Mouse (Mus musculus) adrenal gland, postnatal 25 days (tissue): ENCODE data around the gene Izumo1. TPM values are rescaled to one million over a fixed set of nuclear protein-coding genes. Genes with fewer than 3 reads are reported as not detected.
A peak's percentile ranks its signal among the peaks of the same experiment; 100 is the strongest.

Experiments used
- DNase-seq: peaks from one replicate; pipeline ENCODE4 v3.0.0; 2021; ENCODE audit warnings: mixed read lengths
- total RNA-seq: library from RNA; stranded (reverse); gene quantifications from 2 replicates; pipeline ENCODE4 v1.2.3, GENCODE M21; 2021

The Izumo1 gene
- total RNA-seq, 1 experiment from 2014 or later = 0.36 TPM

DNA sequence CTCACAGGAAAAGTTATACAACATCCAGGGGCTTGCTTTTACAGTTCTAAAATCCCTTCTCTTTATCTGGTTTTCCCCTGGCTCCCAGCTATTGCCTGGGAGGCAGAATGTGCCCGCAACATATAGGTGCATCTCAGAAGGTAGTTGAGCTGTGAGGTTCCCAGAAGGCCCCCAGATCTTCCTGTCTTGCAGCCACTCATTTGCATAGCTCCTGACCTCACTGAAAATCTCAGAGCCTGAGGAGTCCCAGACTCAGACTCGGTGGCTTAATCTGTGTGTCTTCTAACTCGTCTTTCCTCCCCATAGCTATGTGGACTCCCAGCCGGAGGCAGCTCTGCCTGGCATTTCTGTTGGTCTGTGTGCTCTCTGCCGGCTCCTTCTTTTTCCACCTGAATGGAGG lies 3.3 kb upstream of the Izumo1 start:
- DNase-seq = no peak

DNA sequence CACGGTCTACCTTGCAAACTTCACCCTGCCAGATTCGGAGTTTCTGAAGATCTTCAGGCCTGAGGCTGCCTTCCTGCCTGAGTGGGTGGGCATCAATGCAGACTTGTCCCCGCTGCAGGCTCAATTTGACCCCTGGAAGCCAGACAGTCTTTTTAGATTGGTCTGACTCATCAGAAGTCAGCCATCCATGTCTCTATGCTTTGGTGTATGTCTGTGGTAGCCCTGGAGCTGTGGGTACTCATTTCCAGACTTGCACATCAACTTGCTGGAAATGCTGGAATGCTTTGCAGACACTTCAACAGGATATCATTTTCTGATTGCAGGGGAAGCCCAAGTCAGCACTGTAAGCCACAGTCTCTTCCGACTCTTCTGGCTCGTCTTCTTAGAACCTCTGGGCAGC lies 2.0 kb upstream of the Izumo1 start:
- DNase-seq = no peak

DNA sequence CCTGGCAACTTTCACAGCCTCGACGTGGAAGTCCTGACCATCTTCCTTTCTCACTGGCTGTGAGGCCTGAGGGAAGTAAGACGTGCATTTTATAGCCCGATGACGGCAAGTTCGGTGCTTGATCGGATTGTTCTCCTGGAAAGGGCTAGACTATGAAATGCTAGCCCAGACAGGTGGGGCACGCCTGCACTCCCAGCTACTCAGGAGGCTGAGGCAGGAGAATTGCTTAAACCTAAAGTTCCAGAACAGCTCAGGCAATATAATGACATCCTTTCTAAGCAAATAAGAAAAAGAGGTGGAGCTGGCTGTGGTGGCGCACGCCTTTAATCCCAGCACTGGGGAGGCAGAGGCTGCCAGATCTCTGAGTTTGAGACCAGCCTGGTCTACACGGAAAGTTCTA lies 1.9 kb downstream of the Izumo1 start:
- DNase-seq = no peak

GRCm38 (mm10) chr7:45624718-45625117 lies 3.1 kb downstream of the Izumo1 start:
- DNase-seq = no peak

DNA sequence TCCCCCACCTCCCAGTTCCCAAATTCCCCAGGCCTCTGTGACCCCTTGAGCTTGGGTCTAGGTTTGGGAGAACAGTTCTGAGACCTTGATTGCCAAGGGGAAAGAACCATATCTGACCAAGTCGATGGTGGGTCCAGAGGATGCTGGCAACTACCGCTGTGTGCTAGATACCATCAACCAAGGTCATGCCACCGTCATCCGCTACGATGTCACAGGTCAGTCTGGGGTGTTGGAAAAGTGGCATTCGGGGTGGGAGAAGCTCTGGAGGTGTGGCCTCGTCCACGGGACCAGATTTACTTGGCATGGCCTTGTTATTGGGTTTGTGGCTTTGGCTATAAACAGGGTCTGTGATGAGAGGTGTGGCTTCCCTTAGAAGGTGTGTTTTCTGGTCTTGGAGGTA lies 3.9 kb downstream of the Izumo1 start:
- no peak for DNase-seq

GRCm38 (mm10) chr7:45626571-45627076 lies 5.0 kb downstream of the Izumo1 start:
- no peak for DNase-seq

GRCm38 (mm10) chr7:45627261-45627660 lies 5.7 kb downstream of the Izumo1 start, which contains the start of gene Rasip1:
TSS of gene Rasip1 (plus strand) at chr7:45627488.
- no peak for DNase-seq

DNA sequence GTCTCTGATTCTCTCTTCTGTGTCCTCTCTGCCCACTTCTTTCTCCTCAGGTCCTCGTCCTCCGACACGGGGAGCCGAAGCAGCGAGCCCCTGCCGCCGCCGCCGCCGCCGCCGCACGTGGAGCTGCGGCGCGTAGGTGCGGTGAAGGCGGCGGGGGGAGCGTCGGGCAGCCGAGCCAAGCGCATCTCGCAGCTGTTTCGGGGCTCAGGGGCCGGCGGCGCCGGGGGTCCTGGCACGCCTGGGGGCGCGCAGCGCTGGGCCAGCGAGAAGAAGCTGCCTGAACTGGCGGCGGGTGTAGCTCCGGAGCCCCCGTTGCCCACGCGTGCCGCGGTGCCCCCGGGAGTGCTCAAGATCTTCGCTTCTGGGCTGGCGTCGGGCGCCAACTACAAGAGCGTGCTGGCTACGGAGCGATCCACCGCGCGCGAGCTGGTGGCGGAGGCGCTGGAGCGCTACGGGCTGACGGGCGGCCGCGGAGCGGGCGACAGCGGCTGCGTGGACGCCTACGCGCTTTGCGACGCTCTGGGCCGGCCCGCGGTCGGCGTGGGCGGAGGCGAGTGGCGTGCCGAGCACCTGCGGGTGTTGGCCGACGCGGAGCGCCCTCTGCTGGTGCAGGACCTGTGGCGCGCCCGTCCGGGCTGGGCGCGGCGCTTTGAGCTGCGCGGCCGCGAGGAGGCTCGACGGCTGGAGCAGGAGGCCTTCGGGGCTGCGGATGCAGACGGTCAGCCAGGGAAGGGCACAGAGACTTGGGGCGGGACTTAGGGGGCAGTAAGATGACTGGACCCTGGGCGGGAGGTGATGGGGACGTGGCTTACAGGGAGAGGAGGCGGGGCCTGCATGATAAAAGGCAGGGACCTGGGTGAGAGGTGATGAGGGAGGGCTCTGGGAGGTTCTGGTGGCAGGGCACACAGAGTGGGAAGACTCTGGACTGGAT lies 7.0 kb downstream of the Izumo1 start:
- peak; percentile 96 for DNase-seq

DNA sequence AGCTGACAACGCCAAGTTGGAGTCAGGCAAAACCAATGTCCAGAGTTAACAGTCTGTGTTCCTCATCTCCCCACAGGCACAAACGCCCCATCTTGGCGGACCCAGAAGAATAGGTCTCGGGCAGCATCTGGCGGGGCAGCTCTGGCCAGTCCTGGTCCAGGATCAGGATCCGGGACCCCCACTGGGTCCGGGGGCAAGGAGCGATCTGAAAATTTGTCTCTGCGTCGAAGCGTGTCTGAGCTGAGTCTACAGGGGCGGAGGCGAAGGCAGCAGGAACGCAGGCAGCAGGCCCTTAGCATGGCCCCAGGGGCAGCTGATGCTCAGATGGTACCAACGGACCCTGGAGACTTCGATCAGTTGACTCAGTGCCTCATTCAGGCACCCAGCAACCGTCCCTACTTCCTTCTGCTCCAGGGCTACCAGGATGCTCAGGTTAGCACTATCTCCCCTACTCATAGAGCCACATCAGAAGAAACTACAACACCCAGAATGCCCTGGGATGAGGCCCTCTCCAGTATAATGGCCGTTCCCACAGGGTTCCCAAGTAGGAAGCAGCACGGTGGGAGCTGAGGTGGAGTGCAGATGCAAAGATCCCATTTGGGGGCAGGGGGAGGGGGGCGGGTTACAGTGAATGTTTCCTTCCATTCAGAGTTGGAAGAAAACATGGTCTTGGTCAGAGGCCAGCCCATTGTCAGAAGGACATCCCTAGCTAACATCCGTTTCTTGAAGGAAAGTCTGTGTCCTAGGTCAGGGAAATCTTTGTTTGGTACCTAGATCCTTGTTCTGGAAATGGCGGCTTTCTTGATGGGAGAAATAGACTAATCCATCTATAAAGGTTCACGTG lies 8.7 kb downstream of the Izumo1 start:
- DNase-seq = no peak

DNA sequence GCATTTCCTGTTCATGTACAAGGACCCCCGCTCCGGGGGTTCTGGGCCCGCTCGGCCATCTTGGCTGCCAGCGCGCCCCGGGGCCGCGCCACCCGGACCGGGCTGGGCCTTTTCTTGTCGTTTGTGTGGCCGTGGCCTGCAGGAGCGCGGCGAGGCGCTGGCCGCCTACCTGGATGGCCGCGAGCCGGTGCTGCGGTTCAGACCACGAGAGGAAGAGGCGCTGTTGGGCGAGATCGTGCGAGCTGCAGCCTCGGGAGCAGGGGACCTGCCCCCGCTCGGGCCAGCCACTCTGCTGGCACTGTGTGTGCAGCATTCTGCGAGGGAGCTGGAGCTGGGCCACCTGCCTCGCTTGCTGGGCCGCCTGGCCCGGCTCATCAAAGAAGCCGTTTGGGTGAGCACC lies 10.9 kb downstream of the Izumo1 start:
- no peak for DNase-seq

DNA sequence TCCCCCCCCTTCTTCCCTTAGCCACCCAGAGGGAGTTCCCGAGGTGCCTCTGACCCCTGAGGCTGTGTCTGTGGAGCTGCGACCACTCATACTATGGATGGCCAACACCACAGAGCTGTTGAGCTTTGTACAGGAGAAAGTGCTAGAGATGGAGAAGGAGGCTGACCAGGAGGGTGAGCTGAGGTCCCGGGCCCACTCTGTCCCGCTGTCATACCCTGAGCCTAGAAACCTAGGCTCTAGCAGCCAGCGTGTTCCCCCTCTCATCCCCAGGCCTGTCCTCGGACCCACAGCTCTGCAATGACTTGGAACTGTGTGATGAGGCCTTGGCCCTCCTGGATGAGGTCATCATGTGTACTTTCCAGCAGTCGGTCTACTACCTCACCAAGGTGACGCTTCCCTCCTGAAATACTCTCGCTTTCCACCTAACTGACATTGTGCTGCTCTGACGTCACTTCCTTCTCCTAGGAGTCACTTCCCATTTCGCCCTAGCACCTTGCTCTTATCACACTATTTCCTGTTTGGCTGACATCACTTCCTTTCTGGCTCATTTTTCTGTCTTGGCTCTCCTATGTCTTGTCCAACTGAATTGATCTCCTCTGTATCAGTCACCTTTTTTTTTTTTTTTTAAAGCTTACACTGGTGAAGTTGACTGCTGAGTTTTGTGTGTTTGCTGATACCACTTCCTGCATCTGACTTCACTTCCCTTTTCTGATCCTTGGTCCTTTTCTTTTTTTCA lies 13.5 kb downstream of the Izumo1 start:
- DNase-seq = no peak

GRCm38 (mm10) chr7:45635711-45636688 lies 14.4 kb downstream of the Izumo1 start:
- peak; percentile 69 for DNase-seq

GRCm38 (mm10) chr7:45637710-45638109 lies 16.1 kb downstream of the Izumo1 start:
- DNase-seq = no peak

- peak; percentile 92 for DNase-seq
These were observed 17.2 kb downstream of the Izumo1 start for GRCm38 (mm10) chr7:45638623-45639401.

DNA sequence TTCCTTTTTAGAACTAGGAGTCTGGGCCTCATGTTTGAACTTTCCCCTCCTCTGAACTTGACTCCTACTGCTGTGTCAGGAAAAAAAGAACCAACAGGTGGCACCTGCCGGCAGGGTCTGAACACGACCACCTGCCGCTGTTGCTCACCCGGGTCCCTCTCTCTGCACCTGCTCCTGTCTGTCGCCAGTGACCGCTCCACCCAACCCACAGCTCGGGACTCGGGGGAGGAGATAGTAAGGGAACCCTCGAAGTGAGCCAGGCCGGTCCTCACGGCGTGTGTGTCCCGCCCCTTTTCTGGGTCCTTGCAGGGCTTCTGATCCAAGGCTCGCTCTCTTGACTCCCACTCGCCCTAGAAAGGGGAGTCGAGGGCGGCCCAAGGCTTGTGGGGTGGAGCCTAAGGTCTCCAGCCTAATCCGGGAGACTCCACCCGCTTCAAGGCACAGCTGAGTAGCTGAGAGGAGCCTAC lies 18.0 kb downstream of the Izumo1 start, which contains the start of gene Mamstr:
Gene Mamstr, plus strand, starts transcription at position 417 of the 467 bp plus-strand sequence.
- DNase-seq = no peak

DNA sequence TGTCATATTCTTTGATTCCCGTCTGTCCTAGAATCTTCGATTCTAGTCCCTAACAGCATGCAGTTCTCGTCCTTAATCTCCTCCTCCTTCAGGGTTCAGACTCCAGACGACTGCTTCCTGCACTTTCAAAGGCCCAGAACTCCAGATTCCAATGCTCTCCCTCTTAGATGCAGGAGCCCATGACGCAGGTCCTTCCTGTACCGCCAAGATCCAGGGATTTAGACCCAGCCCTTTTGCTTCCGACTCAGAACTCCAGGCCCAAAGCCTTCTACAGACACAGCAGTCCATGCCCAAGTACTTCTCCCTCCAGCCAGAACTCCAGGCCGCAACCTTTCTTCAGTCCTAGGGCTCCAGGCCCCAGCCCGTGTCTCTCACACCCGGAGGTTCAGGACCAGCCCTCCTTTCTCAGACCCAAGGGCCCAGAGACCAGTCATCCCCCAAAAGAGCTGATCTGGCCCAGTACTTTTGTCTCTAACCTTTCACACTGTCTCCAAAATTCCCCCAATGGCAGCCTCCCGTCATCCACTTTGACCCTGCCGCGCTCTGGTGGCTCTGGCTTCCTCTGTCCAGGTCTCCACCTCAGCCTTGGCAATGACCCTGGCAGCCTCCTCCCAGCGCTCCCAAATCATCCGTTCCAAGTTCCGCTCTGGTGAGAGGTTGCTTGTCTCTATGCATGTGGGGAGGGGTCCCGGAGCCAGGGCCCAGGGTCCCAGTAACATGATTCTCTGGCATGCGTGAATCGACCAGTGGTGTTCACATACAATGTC lies 18.8 kb downstream of the Izumo1 start:
- no peak for DNase-seq

DNA sequence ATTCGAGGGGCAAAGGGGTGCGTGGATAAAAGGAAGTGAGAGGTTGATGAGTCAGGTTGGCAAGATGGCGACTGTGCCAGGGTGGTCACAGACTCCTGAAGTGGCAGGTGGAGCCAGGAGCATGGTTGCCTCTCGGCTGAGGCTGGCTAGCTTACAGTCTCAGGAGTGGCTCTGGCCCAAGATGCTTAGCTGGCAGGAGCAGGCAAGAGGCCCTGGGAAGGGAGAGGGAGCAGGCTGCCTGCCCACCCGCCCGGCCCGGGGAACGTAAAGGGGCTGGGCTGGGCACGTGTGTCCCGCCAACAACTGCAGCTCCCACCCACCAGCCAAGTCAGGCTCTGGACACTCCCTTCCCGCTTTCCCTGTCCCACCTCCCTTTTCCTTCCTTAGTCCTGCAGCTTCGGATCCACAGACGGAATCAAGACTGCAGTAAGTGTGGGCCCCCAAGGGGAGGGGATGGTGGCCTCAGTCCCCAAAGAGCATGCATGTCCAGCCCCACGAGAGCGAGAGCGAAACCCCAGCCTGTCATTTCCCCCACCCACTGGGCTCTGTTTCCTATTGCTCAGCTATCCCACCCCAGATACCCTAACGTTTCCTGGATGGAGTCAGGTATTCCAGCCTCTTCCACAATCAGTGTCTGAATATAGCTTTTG lies 19.9 kb downstream of the Izumo1 start:
- no peak for DNase-seq

DNA sequence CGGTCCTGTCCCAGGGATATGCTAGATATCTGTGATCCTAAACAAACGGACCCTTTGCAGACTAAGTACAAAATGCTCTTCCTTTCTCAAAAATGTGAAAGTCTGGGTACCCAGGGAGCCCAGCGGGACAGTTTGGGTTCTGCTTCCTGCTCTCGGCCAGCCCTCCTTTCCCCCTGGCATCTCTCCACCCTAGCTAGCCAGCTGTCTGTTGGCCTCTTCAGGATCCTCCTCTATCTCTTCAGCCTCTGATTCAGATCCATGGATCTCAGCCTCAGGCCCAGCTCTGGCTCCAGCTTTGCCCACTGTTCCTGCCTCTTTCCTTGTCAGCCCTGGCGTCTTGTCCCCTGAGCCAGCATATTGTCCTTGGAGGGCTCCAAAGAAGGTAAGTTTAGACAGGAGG lies 20.5 kb downstream of the Izumo1 start:
- no peak for DNase-seq
